In the genomic region with DNA sequence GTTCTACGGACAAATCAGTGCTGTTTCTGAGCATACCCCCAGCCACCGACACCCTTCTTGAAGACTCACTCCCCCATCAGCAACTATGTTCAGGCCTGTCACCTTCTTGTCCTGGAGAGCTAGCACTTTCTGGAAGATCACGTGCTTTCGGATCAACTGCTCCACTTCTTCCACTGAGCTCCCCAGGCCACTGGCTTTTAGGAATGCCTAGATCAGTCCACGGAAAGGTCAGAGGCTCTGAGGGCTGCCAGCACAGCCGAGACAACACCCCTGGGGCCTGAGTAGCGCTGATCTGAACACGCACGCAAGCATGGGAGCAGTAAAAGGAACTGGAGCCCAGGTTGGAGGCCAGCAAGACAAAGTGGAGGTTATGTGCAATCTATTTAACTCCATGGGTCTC, we compare ENCODE assay signal across 13 mouse cellular contexts. TPM values are rescaled to one million over a fixed set of nuclear protein-coding genes. Genes with fewer than 3 reads are reported as not detected.
A peak's percentile ranks its signal among the peaks of the same experiment; 100 is the strongest.
DNase-seq lines count a peak whose midpoint lies in the region; ATAC-seq lines count a peak whose summit lies in the region.
"Had no signal": no experiment of that assay in that cellular context is flagged by ENCODE, and none has a peak within 500 bp of the region (broad histone marks: within the 10 kb centered on the region; RNA-seq: fewer than 3 reads in every experiment).

No protein-coding gene starts in this region.

- peaks cover 28% of the 10 kb centered on the region for H3K4me1 ChIP-seq in embryonic facial prominence, embryonic 10.5 days
- H3K4me1 ChIP-seq in kidney, embryonic 14.5 days (ENCODE audit: control insufficient read depth, insufficient read depth, low read length): peaks cover 18% of the 10 kb centered on the region; the same call in 1 of the 2 replicates
- H3K4me1 ChIP-seq in hindbrain, embryonic 10.5 days (replicated peaks): peaks cover 29% of the 10 kb centered on the region; the same call in 1 of the 2 replicates
- H3K4me1 ChIP-seq: midbrain, embryonic 13.5 days had no signal

- no peak overlapping the region for H3K4me2 ChIP-seq in kidney, embryonic 14.5 days (replicated peaks; ENCODE audit: low read depth, low read length)
- H3K4me2 ChIP-seq: midbrain, embryonic 13.5 days had no signal

- H3K9ac ChIP-seq in kidney, embryonic 14.5 days (ENCODE audit: low read depth, low read length): no peak overlapping the region
- H3K9ac ChIP-seq: forebrain, postnatal 0 days; liver, embryonic 14.5 days; midbrain, embryonic 13.5 days had no signal

- peak; percentile 37 for DNase-seq in gastrocnemius, postnatal 25 days
- no peak for DNase-seq in gastrocnemius, postnatal 36 days
- no peak for DNase-seq in embryonic facial prominence, embryonic 10.5 days (ENCODE audit: low spot score)
- DNase-seq in skeletal muscle tissue, adult 2 months (ENCODE audit: low read depth, low spot score): peak; percentile 68
- no peak for DNase-seq in layer of hippocampus, postnatal 14 days (ENCODE audit: low spot score in 2 of 2)
- no peak for DNase-seq in hindbrain, embryonic 10.5 days (ENCODE audit: low spot score)
- DNase-seq: forebrain, postnatal 0 days had no signal

- H3K27ac ChIP-seq in embryonic facial prominence, embryonic 10.5 days (replicated peaks): peak overlapping the region; percentile 35
- H3K27ac ChIP-seq in kidney, embryonic 14.5 days (ENCODE audit: low read depth, low read length): no peak overlapping the region
- H3K27ac ChIP-seq in hindbrain, embryonic 10.5 days: no peak overlapping the region
- H3K27ac ChIP-seq: layer of hippocampus, adult 2 months; liver, embryonic 14.5 days; midbrain, embryonic 13.5 days had no signal

- no peak overlapping the region for H3K4me3 ChIP-seq in embryonic facial prominence, embryonic 10.5 days
- no peak overlapping the region for H3K4me3 ChIP-seq in kidney, embryonic 14.5 days (ENCODE audit: low read length)
- H3K4me3 ChIP-seq in hindbrain, embryonic 10.5 days: no peak overlapping the region
- H3K4me3 ChIP-seq: layer of hippocampus, adult 2 months; midbrain, embryonic 13.5 days had no signal

- H3K9me3 ChIP-seq in embryonic facial prominence, embryonic 10.5 days: no peaks in the 10 kb centered on the region
- no peaks in the 10 kb centered on the region for H3K9me3 ChIP-seq in kidney, embryonic 14.5 days (ENCODE audit: control insufficient read depth, low read length)
- no peaks in the 10 kb centered on the region for H3K9me3 ChIP-seq in hindbrain, embryonic 10.5 days
- H3K9me3 ChIP-seq: G1E; midbrain, embryonic 13.5 days had no signal

- ATAC-seq in kidney, embryonic 14.5 days (ENCODE audit: low FRiP score, low TSS enrichment): peak; percentile 65; the same call in 1 of the 2 replicates
- ATAC-seq: activated CD4-positive, CD25-positive, alpha-beta regulatory T cell, adult 4 months; forebrain, postnatal 0 days; midbrain, embryonic 13.5 days had no signal

- 70% methylated on average over 9 of the region's 9 CpGs for WGBS in embryonic facial prominence, embryonic 10.5 days
- WGBS in kidney, embryonic 14.5 days: 26% methylated on average over 9 of the region's 9 CpGs
- 71% methylated on average over 9 of the region's 9 CpGs for WGBS in hindbrain, embryonic 10.5 days

- intact Hi-C loops in gastrocnemius, postnatal 36 days (cut with DNase I): no loop called here

- H3K27me3 ChIP-seq in embryonic facial prominence, embryonic 10.5 days (replicated peaks; ENCODE audit: low read depth, poor library complexity, severe bottlenecking): no peaks in the 10 kb centered on the region
- no peaks in the 10 kb centered on the region for H3K27me3 ChIP-seq in kidney, embryonic 14.5 days (ENCODE audit: control insufficient read depth, insufficient read depth, low read length)
- no peaks in the 10 kb centered on the region for H3K27me3 ChIP-seq in hindbrain, embryonic 10.5 days (ENCODE audit: insufficient read depth, poor library complexity, severe bottlenecking)
- H3K27me3 ChIP-seq: midbrain, embryonic 13.5 days had no signal

- no peaks in the 10 kb centered on the region for H3K36me3 ChIP-seq in embryonic facial prominence, embryonic 10.5 days (replicated peaks)
- no peaks in the 10 kb centered on the region for H3K36me3 ChIP-seq in kidney, embryonic 14.5 days (ENCODE audit: control insufficient read depth, insufficient read depth, low read length)
- H3K36me3 ChIP-seq in hindbrain, embryonic 10.5 days: no peaks in the 10 kb centered on the region
- H3K36me3 ChIP-seq: G1E; midbrain, embryonic 13.5 days had no signal

RNA-seq across cellular contexts. Expression of a gene that starts 27.4 kb away (rescaled TPM):
- 1 to 10 TPM; 1.3 to 1.4 TPM for total RNA-seq in gastrocnemius, postnatal 25 days (2021)
- 1 to 10 TPM; 1.9 to 2.4 TPM for total RNA-seq in gastrocnemius, postnatal 36 days (2021)
- polyA plus RNA-seq in embryonic facial prominence, embryonic 10.5 days (2016; fragmentation: Nextera tagmentation; extraction: Ambion mirVana): 1.8 and 2.8 TPM in 2 replicates
- 1.3 and 1.5 TPM in 2 replicates for polyA plus RNA-seq in kidney, embryonic 14.5 days (2014; fragmentation: Nextera tagmentation; extraction: Ambion mirVana)
- total RNA-seq in layer of hippocampus, postnatal 14 days (2021): 1 to 10 TPM; 4.9 TPM
- polyA plus RNA-seq in hindbrain, embryonic 10.5 days (2016; fragmentation: Nextera tagmentation; extraction: Ambion mirVana): 3.2 and 3.8 TPM in 2 replicates

RNA-seq across cellular contexts. Expression of a gene that starts 33.4 kb away (rescaled TPM):
- 1 to 10 TPM in 1 of 2 experiments, under 1 TPM in 1; 0.41 to 1.2 TPM for total RNA-seq in gastrocnemius, postnatal 25 days (2021)
- total RNA-seq in gastrocnemius, postnatal 36 days (2021): 1 to 10 TPM; 1.1 to 1.3 TPM
- polyA plus RNA-seq in embryonic facial prominence, embryonic 10.5 days (2016; fragmentation: Nextera tagmentation; extraction: Ambion mirVana): 5.6 and 6.2 TPM in 2 replicates
- polyA plus RNA-seq in kidney, embryonic 14.5 days (2014; fragmentation: Nextera tagmentation; extraction: Ambion mirVana): 3.5 and 3.7 TPM in 2 replicates
- total RNA-seq in layer of hippocampus, postnatal 14 days (2021): 1 to 10 TPM; 1.1 to 1.8 TPM
- polyA plus RNA-seq in hindbrain, embryonic 10.5 days (2016; fragmentation: Nextera tagmentation; extraction: Ambion mirVana): 3.3 and 6.0 TPM in 2 replicates

RNA-seq across cellular contexts. Expression of a gene that starts 33.4 kb away (rescaled TPM):
- 1 to 10 TPM; 2.5 to 3.7 TPM for total RNA-seq in gastrocnemius, postnatal 25 days (2021)
- total RNA-seq in gastrocnemius, postnatal 36 days (2021): 1 to 10 TPM; 1.7 to 2.6 TPM
- 20.4 and 20.6 TPM in 2 replicates for polyA plus RNA-seq in embryonic facial prominence, embryonic 10.5 days (2016; fragmentation: Nextera tagmentation; extraction: Ambion mirVana)
- polyA plus RNA-seq in kidney, embryonic 14.5 days (2014; fragmentation: Nextera tagmentation; extraction: Ambion mirVana): 22.2 and 26.3 TPM in 2 replicates
- total RNA-seq in layer of hippocampus, postnatal 14 days (2021): 1 to 10 TPM; 5.3 to 6.3 TPM
- 24.2 and 25.1 TPM in 2 replicates for polyA plus RNA-seq in hindbrain, embryonic 10.5 days (2016; fragmentation: Nextera tagmentation; extraction: Ambion mirVana)

Comparison
In these comparisons a context has a peak if more than half of its experiments do, and no peak if none do; other contexts are left out.
1. DNase-seq: peak in gastrocnemius, postnatal 25 days (single experiment) and skeletal muscle tissue, adult 2 months (single experiment); none in gastrocnemius, postnatal 36 days (0 of 2), embryonic facial prominence, embryonic 10.5 days (single experiment), layer of hippocampus, postnatal 14 days (0 of 2) and hindbrain, embryonic 10.5 days (single experiment).